Mouse (Mus musculus) spleen, postnatal 10 days (tissue): Measurements from ENCODE around the gene Ube2d3.
A peak's percentile ranks its signal among the peaks of the same experiment; 100 is the strongest.

Experiments
- DNase-seq, 2 experiments: peaks; one replicate each; pipeline ENCODE4 v3.0.0; 2021 to 2022; ENCODE audit warnings: low spot score in 2 of 2

The Ube2d3 gene

GRCm38 (mm10) chr3:135437758-135438495, at the start of gene Ube2d3:
TSS of gene Ube2d3 (plus strand) at chr3:135438149.
- DNase-seq: peak; percentile 98

DNA sequence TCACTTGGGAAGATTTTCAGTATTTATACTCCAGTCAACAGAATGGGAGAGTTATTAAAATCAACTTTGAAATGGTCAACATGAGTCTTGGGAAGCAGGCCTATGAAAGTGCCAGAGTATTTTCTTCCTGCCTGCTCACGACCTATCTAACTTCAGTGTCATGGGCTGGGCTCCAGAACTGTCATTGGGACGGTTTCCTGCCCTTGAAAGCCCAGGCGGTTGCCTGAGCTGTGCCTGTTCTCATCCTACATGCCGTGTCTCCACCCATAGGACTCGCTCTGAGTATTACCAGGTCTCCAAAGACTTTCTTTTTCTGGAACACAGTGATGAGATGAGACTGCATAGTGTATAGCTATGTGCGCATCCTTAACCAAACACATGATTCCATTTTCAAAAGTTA, 44.8 kb upstream of the Ube2d3 start:
- DNase-seq: no peak

GRCm38 (mm10) chr3:135395085-135395484, 42.9 kb upstream of the Ube2d3 start:
- no peak for DNase-seq

- no peak for DNase-seq
These were observed 41.9 kb upstream of the Ube2d3 start for GRCm38 (mm10) chr3:135396081-135396480.

DNA sequence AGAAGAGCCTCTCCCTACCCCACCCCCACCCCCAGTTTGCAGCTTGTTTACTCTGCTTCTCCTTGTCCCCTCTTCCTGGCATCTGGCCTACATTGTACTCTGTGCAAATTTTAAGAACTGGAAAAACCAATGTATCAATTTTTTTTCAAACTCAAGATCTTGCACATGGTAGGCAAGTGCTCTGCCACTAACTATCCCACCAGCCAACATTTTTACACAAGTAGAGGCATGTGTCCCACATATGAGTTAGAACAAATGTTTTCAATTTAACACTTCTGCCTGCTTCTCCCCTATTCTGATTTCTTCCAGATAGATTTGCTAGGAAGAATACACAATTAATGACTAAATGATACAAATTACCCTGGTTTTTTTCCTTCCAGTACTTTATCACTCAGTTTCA, 40.8 kb upstream of the Ube2d3 start:
- DNase-seq: no peak

DNA sequence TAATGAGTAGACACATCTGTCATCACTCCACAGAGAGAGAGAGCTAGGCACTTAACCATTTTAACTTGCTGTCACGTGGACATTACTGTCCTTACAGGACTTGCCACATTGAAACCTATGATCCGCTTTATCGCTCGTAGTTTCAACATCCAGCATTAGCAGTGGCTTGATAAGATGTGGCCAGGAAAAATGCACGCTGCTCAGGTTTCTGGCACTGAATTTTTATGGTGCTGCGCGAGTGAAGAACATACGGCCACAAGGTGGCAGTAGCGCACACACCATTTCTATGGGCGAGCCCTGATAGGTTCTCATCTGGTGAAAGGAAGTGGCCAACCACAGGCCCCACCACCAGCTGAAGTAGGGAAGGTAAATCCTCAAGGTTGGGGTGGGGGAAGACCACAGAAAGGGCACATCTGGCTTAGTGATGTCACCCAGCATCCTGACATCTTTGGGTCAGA, 35.7 kb upstream of the Ube2d3 start:
- DNase-seq: peak; percentile 83 to 93

DNA sequence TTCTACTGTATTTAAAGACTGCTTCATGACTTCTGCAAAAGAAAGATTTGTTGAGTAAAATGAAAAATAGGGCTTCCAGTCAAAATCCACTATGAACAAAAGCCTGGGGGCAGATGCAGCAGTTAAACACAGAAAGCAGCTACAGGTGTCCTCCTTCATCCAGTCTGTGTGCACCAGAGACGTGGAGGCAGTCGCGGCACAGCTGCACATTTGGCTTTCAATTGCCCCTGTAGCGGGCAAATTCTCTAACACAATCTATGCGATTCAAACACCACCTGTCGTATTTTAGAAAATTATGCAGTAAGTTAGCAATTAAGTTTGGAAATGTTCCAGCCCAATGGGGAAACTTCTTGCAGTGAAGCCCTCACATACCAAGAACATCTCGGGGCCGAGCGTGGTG, 34.7 kb upstream of the Ube2d3 start:
- no peak for DNase-seq

- no peak for DNase-seq
These were observed 34.1 kb upstream of the Ube2d3 start for GRCm38 (mm10) chr3:135403856-135404255.

DNA sequence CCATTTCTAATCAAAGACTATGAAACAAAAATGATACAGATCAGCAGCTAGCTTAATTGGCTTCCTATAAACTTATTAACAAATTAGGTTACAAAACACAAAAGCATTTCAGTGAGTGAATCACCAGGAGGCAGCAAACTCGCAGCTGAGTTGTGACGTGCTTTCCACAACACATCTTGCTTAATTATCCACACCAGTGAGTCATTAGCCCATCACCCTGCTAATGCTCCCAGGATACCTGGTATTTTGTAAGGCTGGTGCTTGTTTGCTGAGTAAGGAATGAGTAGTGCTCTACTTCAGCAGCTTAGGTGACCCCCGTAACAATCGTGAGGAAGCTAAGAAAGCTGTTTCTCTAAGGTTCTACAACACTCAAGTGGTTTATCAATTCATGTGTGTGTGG, 33.4 kb upstream of the Ube2d3 start:
- DNase-seq: no peak

DNA sequence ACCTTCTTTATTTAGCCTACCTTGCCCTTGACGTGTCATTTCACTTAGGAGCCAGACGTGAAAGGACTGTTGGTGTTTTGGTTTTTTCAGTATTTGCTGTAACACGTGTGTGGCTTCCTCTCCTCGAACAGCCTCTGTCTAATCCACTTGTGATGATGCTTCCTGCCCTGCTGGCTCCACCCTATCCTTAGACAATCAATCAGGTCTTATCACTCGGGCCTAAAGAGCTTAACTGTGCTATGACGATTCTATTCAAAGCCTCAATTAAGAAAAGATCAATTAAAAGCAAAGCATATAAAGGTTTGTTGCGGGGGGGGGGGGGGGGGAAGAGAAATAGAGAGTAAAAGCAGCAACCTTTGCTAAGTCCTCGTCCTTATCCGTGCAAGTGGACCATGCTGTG, 30.6 kb upstream of the Ube2d3 start:
- DNase-seq: no peak

GRCm38 (mm10) chr3:135409219-135409618, 28.7 kb upstream of the Ube2d3 start:
- DNase-seq: no peak

GRCm38 (mm10) chr3:135411056-135411455, 26.9 kb upstream of the Ube2d3 start:
- DNase-seq: no peak

DNA sequence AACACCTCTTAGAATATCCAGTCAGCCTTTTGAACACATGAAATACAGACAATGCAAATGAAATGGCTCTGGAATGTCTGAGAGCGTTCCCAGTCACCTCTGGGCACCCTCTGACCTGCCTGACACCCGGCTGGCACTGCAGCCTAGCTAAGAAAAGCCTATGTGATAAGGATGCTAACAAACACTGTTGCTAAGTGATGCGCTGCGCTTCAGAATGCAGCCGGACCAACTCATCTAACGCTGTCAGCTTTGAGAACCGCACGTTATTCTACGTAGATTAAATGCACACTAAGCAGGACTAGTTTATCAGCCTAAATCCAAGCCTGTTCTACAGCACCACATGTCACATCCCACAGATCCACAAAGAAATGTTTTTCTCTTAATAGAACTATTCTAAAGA, 26.1 kb upstream of the Ube2d3 start:
- no peak for DNase-seq

- DNase-seq: no peak
These were observed 20.7 kb upstream of the Ube2d3 start for GRCm38 (mm10) chr3:135417245-135417644.

DNA sequence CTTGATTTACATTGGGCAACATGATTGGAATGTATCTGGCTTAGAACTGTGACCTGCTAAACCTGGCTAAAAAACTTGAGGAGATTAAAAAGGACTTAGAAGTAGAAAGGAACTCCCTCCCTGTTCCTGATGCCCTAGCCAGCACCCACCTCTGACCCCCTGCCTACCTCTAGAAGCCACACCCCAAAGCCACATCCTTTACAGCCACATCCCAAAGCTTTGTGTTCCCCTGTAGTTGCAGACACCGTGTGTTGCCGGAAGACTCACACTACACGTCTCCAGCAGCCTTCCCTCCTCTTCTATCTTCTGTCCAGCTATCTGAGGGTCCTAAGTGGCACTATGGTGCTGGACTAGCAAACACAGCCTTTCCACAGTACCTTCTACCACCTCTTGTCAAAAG, 20.1 kb upstream of the Ube2d3 start:
- no peak for DNase-seq

DNA sequence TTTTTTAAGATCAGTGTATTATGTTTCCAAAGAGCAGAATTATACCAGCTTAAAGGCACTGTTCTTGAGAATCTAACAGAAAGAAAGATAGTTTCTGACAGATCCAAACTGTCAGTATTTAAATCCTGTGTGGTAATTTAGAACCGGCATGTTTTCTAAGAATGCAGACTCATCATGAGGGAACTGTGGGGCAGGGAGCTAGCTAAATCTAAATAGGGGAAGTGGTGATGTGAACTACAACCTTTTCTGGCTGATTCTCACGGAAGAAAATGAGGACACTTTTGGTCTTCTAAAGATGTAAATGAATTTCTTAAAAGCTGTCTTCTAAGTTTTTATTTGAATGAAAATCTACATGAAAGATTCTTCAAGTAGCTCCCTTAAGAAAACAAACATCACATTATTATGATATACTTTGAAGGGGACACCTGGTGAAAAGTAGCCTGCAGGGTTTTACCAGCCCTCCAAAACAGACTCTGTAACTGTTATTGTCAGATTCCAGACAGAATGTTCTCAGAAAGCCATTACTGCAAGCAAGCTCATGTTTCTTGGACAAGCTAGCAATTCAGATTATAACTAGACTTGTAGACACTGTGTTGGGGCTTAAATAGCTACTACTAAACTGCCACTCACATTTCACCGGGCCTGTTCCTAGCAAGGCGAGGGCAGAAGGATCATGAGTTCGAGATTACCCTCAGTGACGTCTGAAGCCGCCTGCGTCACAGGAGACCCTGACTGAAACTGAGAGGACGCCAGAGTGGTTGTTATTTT, 17.2 kb upstream of the Ube2d3 start:
- DNase-seq: no peak

DNA sequence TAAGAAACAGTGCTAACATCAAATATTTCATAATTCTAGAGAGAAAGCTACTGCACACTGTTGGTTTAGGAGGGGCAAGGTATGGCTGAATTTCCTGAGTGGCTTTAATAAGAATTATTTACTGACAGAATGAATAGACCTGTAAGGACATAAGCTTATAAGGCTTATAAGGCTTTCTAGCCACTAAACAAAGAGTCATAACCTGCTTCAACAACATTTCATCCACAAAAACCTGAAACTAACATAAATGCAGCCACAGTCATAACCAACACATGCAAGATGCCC, 16.7 kb upstream of the Ube2d3 start:
- no peak for DNase-seq

DNA sequence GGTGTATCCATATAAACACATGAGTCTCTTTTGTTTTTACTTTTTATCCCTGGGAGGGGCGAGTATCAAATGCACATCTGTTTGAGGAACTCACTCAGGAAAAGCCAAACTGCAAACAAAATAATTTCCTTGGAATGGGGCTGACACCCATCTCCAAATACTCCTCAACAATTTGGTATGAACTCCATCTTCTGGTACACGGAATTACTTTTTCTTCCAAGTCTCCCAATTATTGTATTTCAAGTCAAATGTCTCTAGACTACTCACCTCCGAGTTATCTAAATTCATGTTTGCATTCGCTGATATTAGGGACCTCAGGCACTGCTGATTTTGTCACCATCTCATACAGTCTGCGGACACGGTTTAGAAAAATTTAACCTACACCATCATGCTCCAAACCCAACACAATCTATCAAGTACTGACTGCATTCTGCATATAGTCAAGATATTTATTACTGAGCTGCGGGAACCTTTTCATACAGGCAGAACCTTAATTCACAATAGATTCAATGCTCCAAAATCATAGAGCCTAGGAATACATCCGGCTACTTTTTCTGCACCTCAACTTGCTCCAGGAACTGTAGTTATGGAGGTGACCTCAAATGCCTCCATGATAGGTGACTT, 15.6 kb upstream of the Ube2d3 start:
- peak in 1 of 2 experiments; percentile 22 for DNase-seq

- DNase-seq: peak; percentile 88 to 94
These were observed 14.9 kb upstream of the Ube2d3 start for GRCm38 (mm10) chr3:135422856-135423607.

GRCm38 (mm10) chr3:135423608-135424212, 14.2 kb upstream of the Ube2d3 start, which contains the start of gene Cisd2:
TSS of gene Cisd2 (minus strand) at chr3:135423925.
- no peak for DNase-seq

- no peak for DNase-seq
These were observed 890 bp upstream of the Ube2d3 start for GRCm38 (mm10) chr3:135436901-135437616.
